Mouse (Mus musculus) stomach, postnatal 0 days (tissue): Measurements from ENCODE around the gene Col4a3bp. TPM values are rescaled to one million over a fixed set of nuclear protein-coding genes. Genes with fewer than 3 reads are reported as not detected.

Experiments used
- ATAC-seq: fragments of 200-750 bp; cut with Nextera tagmentation; 2 replicates; pipeline ENCODE4 v1.8.0; 2017; ENCODE audit not compliant: low FRiP score, low TSS enrichment
- DNase-seq: peaks from one replicate; pipeline ENCODE4 v3.0.0-alpha.2; 2016; ENCODE audit warnings: low spot score
- H3K27ac ChIP-seq: fragments of 300-500 bp; sonication (generic); replicated peaks from 2 replicates; pipeline ENCODE4 v1.5.1; 2014; ENCODE audit warnings: mild to moderate bottlenecking, control low read depth
- H3K27me3 ChIP-seq: fragments of 300-500 bp; sonication (generic); 2 replicates; pipeline ENCODE4 v1.6.1; 2014; ENCODE audit warnings: low read length; ENCODE audit not compliant: control insufficient read depth, insufficient read depth
- H3K36me3 ChIP-seq: fragments of 300-500 bp; sonication (generic); 2 replicates; pipeline ENCODE4 v1.6.1; 2014; ENCODE audit warnings: low read length, mixed read lengths; ENCODE audit not compliant: control insufficient read depth, insufficient read depth
- H3K4me1 ChIP-seq: fragments of 300-500 bp; sonication (generic); replicated peaks from 2 replicates; pipeline ENCODE4 v1.6.1; 2014; ENCODE audit warnings: antibody characterized with exemption; ENCODE audit not compliant: control insufficient read depth, insufficient read depth
- H3K4me2 ChIP-seq: fragments of 300-500 bp; sonication (generic); replicated peaks from 2 replicates; pipeline ENCODE4 v1.6.1; 2014; ENCODE audit warnings: low read depth, mild to moderate bottlenecking, control low read depth, moderate library complexity
- H3K4me3 ChIP-seq: fragments of 300-500 bp; sonication (generic); 2 replicates; pipeline ENCODE4 v1.5.1; 2014; ENCODE audit warnings: low read depth, low read length, control low read depth
- H3K9ac ChIP-seq: fragments of 300-500 bp; sonication (generic); 2 replicates; pipeline ENCODE4 v1.6.1; 2014; ENCODE audit warnings: mild to moderate bottlenecking, low read length, control low read depth, mixed read lengths
- H3K9me3 ChIP-seq: fragments of 300-500 bp; sonication (generic); 2 replicates; pipeline ENCODE4 v1.6.1; 2016; ENCODE audit warnings: low read length; ENCODE audit not compliant: control insufficient read depth
- CTCF ChIP-seq: IDR thresholded peaks from 2 replicates; pipeline ENCODE4 v1.5.1; 2016; ENCODE audit warnings: antibody characterized with exemption, low read depth, mild to moderate bottlenecking, moderate library complexity
- EP300 ChIP-seq: optimal IDR thresholded peaks from 2 replicates; pipeline ENCODE3; 2016; ENCODE audit warnings: antibody characterized with exemption
- WGBS: fragments of 180-500 bp; shearing (Covaris S2); extraction: QIAGEN DNeasy Blood & Tissue Kit; methylation state at CpG from one replicate; pipeline ENCODE4 v1.1.7; 2014; 5-methylcytosine and 5-hydroxymethylcytosine counted together
- polyA plus RNA-seq: library from polyadenylated mRNA; unstranded; fragments of >200 nt; fragmentation: Nextera tagmentation; extraction: Ambion mirVana; gene quantifications from 2 replicates; pipeline ENCODE4 v1.2.1, GENCODE M21; 2015

The Col4a3bp gene
- polyA plus RNA-seq, 1 experiment from 2014 or later = 7.0 TPM

- Histone ChIP-seq H3K27ac (no peak overlapping the region), H3K4me2 (no peak overlapping the region), H3K9me3 (no peaks in the 10 kb centered on the region), H3K4me3 (no peak overlapping the region), H3K4me1 (no peaks in the 10 kb centered on the region), H3K27me3 (no peaks in the 10 kb centered on the region), H3K36me3 (no peaks in the 10 kb centered on the region), H3K9ac (no peak overlapping the region)
- ATAC-seq = peak; percentile 40; the same call in 1 of the 2 replicates
- no peak for DNase-seq
- 61% methylated on average over 1 of the region's 1 CpGs for WGBS
- no peak for TF ChIP-seq EP300
Observed at GRCm38 (mm10) chr13:96677071-96677470, 134.7 kb downstream of the Col4a3bp start.

- Histone ChIP-seq H3K4me3 (no peak overlapping the region), H3K27me3 (no peaks in the 10 kb centered on the region), H3K27ac (no peak overlapping the region), H3K9ac (no peak overlapping the region), H3K9me3 (no peaks in the 10 kb centered on the region), H3K4me2 (no peak overlapping the region), H3K4me1 (no peaks in the 10 kb centered on the region), H3K36me3 (no peaks in the 10 kb centered on the region)
- DNase-seq (no peak), ATAC-seq (no peak)
- WGBS = 62% methylated on average over 6 of the region's 6 CpGs
- no peak for TF ChIP-seq CTCF
- TF ChIP-seq EP300 = no peak
Observed at GRCm38 (mm10) chr13:96678616-96679015, 136.2 kb downstream of the Col4a3bp start.

GRCm38 (mm10) chr13:96680163-96681087, 138.0 kb downstream of the Col4a3bp start:
- 58% methylated on average over 9 of the region's 9 CpGs for WGBS
- H3K27ac ChIP-seq = no peak overlapping the region
- H3K4me3 ChIP-seq = no peak overlapping the region
- no peak overlapping the region for H3K4me2 ChIP-seq
- DNase-seq (no peak), ATAC-seq (no peak)
- TF ChIP-seq EP300 = no peak
- no peak for TF ChIP-seq CTCF
- no peaks in the 10 kb centered on the region for H3K36me3 ChIP-seq
- no peaks in the 10 kb centered on the region for H3K9me3 ChIP-seq
- no peak overlapping the region for H3K9ac ChIP-seq
- no peaks in the 10 kb centered on the region for H3K27me3 ChIP-seq
- no peaks in the 10 kb centered on the region for H3K4me1 ChIP-seq

- TF ChIP-seq EP300 (no peak), CTCF (no peak)
- H3K4me1 ChIP-seq = no peaks in the 10 kb centered on the region
- ATAC-seq (peak; percentile 79), DNase-seq (no peak)
- H3K36me3 ChIP-seq = no peaks in the 10 kb centered on the region
- no peaks in the 10 kb centered on the region for H3K9me3 ChIP-seq
- H3K4me3 ChIP-seq = no peak overlapping the region
- no peak overlapping the region for H3K4me2 ChIP-seq
- H3K27ac ChIP-seq = no peak overlapping the region
- no peaks in the 10 kb centered on the region for H3K27me3 ChIP-seq
- no peak overlapping the region for H3K9ac ChIP-seq
Observed at GRCm38 (mm10) chr13:96681088-96681620, 138.7 kb downstream of the Col4a3bp start.

GRCm38 (mm10) chr13:96684779-96685178, 142.4 kb downstream of the Col4a3bp start:
- no peak overlapping the region for H3K27ac ChIP-seq
- no peaks in the 10 kb centered on the region for H3K27me3 ChIP-seq
- H3K9ac ChIP-seq = no peak overlapping the region
- H3K4me1 ChIP-seq = no peaks in the 10 kb centered on the region
- no peak overlapping the region for H3K4me2 ChIP-seq
- no peak for ATAC-seq
- 81% methylated on average over 5 of the region's 5 CpGs for WGBS
- DNase-seq = no peak
- no peak for TF ChIP-seq EP300
- no peak for TF ChIP-seq CTCF
- H3K36me3 ChIP-seq = no peaks in the 10 kb centered on the region
- no peak overlapping the region for H3K4me3 ChIP-seq
- no peaks in the 10 kb centered on the region for H3K9me3 ChIP-seq

- Histone ChIP-seq H3K4me3 (no peak overlapping the region), H3K27me3 (no peaks in the 10 kb centered on the region), H3K4me1 (no peaks in the 10 kb centered on the region), H3K27ac (no peak overlapping the region), H3K9me3 (no peaks in the 10 kb centered on the region), H3K36me3 (no peaks in the 10 kb centered on the region), H3K9ac (no peak overlapping the region), H3K4me2 (no peak overlapping the region)
- ATAC-seq (no peak), DNase-seq (no peak)
- 77% methylated on average over 9 of the region's 9 CpGs for WGBS
- no peak for TF ChIP-seq CTCF
- TF ChIP-seq EP300 = no peak
Observed at GRCm38 (mm10) chr13:96687261-96687660, 144.8 kb downstream of the Col4a3bp start.

Other genes starting within 250 kb of the Col4a3bp start
- gene Poc5, start 154.3 kb upstream of the Col4a3bp start, polyA plus RNA-seq = 5.1 and 6.4 TPM in 2 replicates
- 6.8 and 7.1 TPM in 2 replicates for gene Ankdd1b, start 71.4 kb upstream of the Col4a3bp start, polyA plus RNA-seq
- gene Gm17622, start 51.9 kb upstream of the Col4a3bp start, polyA plus RNA-seq = not detected in 2 replicates
- gene Polk, start within 50 bp of the Col4a3bp start, polyA plus RNA-seq = 4.2 and 5.0 TPM in 2 replicates
- 40.9 and 41.9 TPM in 2 replicates for gene Hmgcr, start 128.3 kb downstream of the Col4a3bp start, polyA plus RNA-seq
- gene Ankrd31, start 205.7 kb downstream of the Col4a3bp start, polyA plus RNA-seq = not detected in 2 replicates